Mouse (Mus musculus) kidney, adult 2 months (tissue): Measurements from ENCODE around the gene Copz1. TPM values are rescaled to one million over a fixed set of nuclear protein-coding genes. Genes with fewer than 3 reads are reported as not detected.

Experiments used
- DNase-seq: peaks from one replicate; pipeline ENCODE4 v3.0.0; 2021
- H3K27ac ChIP-seq: fragments of 200-500 bp; 2 replicates; pipeline ENCODE4 v1.5.1; 2012; ENCODE audit warnings: low read depth, low read length, control low read depth, inconsistent platforms; ENCODE audit not compliant: insufficient read depth
- H3K27me3 ChIP-seq: fragments of 200-500 bp; replicated peaks from 2 replicates; pipeline ENCODE4 v1.6.1; 2012; ENCODE audit warnings: mild to moderate bottlenecking, moderate library complexity, low read length, inconsistent platforms; ENCODE audit not compliant: control insufficient read depth, insufficient read depth
- H3K36me3 ChIP-seq: fragments of 200-500 bp; 2 replicates; pipeline ENCODE4 v1.6.1; 2012; ENCODE audit warnings: mild to moderate bottlenecking, moderate library complexity, low read length, inconsistent platforms; ENCODE audit not compliant: control insufficient read depth, insufficient read depth
- H3K4me1 ChIP-seq: fragments of 200-500 bp; 2 replicates; pipeline ENCODE4 v1.6.1; 2011; ENCODE audit warnings: low read length; ENCODE audit not compliant: control insufficient read depth, insufficient read depth
- H3K4me3 ChIP-seq: fragments of 200-500 bp; 2 replicates; pipeline ENCODE4 v1.5.1; 2011; ENCODE audit warnings: mild to moderate bottlenecking, low read depth, low read length, control low read depth; ENCODE audit not compliant: insufficient read depth
- CTCF ChIP-seq: fragments of 200-500 bp; conservative IDR thresholded peaks from 2 replicates; pipeline ENCODE4 v1.5.1; 2011; ENCODE audit warnings: low read depth, mild to moderate bottlenecking, control low read depth, low read length, moderate library complexity, mixed read lengths; ENCODE audit not compliant: insufficient read depth, insufficient read length
- POLR2A ChIP-seq: fragments of 200-500 bp; IDR thresholded peaks from one replicate; pipeline ENCODE4 v1.6.1; 2011; ENCODE audit warnings: low read depth, low read length, control low read depth
- WGBS: fragments of 180-500 bp; shearing (Covaris S2); methylation state at CpG from one replicate; pipeline ENCODE4 v1.1.7; 2018; 5-methylcytosine and 5-hydroxymethylcytosine counted together
- polyA plus RNA-seq: library from polyadenylated mRNA; depleted of rRNA; stranded (reverse); fragments of >200 nt; gene quantifications from 2 replicates; pipeline ENCODE4 v1.2.3, GENCODE M21; 2012

The Copz1 gene
- polyA plus RNA-seq, 1 experiment: 138 TPM

DNA sequence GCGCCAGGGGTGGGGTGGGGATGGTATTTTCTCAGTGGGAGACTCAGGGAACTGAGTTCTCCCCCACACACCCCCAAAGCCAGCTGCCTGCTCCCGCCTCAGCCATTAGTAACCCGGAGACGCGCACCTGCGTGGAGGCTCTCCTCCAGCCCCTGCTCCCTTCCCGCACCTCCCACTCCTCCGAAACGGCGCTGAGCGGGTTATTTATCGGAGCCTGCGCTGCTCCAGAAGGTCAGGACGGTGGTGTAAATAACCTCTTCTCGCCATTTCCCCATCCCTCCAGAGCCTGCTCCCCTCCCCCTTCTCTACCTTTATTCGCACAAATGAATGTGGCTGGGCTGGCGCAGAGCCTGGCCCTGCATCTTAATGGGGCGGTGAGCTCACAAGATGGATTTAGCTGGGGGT, 27.6 kb downstream of the Copz1 start:
- TF ChIP-seq CTCF: no peak
- TF ChIP-seq POLR2A: no peak
- no peak overlapping the region for H3K27ac ChIP-seq
- no peaks in the 10 kb centered on the region for H3K27me3 ChIP-seq
- no peak overlapping the region for H3K4me3 ChIP-seq
- peaks cover 13% of the 10 kb centered on the region for H3K4me1 ChIP-seq
- peak; percentile 27 for DNase-seq
- 57% methylated on average over 18 of the region's 18 CpGs for WGBS
- no peaks in the 10 kb centered on the region for H3K36me3 ChIP-seq

DNA sequence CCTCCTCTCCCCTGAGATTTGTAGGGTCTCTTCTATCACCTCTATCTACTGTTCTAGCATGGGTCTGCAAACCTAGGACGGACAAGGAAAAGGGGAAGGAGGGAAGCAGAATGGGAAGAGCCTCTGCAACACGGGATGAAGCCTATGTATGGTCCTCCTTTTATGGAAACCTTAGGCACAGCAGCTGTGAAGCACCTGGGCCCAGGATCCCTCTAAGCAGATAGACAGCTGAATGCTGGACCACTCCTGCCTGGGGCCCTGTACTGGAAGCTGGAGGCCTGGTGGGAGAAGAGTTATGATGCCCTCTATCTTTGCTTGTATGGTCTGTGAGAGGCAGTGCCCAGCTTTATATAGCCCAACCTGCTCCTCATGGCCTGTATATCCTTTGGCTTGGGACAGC, 28.0 kb downstream of the Copz1 start:
- no peak overlapping the region for H3K27ac ChIP-seq
- H3K27me3 ChIP-seq: no peaks in the 10 kb centered on the region
- peaks cover 13% of the 10 kb centered on the region for H3K4me1 ChIP-seq
- H3K36me3 ChIP-seq: no peaks in the 10 kb centered on the region
- 52% methylated on average over 2 of the region's 2 CpGs for WGBS
- H3K4me3 ChIP-seq: no peak overlapping the region
- no peak for DNase-seq
- no peak for TF ChIP-seq CTCF
- no peak for TF ChIP-seq POLR2A

DNA sequence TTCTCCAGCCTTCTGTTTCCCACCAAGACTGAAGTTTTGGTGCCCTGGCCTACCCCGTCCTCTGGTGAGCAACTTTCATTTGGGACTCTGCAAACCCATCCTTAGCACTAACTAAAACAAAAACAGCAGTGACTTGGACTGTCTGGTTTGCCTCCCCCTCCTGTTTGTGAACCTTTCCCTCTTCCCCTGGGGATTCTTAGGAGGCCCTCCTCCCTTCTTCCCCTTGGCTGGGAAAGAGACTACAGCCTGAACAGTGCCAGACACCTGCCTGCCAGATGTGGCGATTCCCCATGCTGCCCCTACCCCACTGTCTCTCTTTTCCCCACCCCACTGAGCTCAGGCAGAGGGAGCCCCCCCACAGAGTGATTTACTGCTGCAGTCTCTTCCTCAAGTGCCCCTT, 28.5 kb downstream of the Copz1 start:
- no peak overlapping the region for H3K4me3 ChIP-seq
- TF ChIP-seq POLR2A (no peak), CTCF (no peak)
- peaks cover 13% of the 10 kb centered on the region for H3K4me1 ChIP-seq
- no peaks in the 10 kb centered on the region for H3K36me3 ChIP-seq
- H3K27me3 ChIP-seq: no peaks in the 10 kb centered on the region
- WGBS: 68% methylated on average over 2 of the region's 2 CpGs
- no peak for DNase-seq
- H3K27ac ChIP-seq: no peak overlapping the region

DNA sequence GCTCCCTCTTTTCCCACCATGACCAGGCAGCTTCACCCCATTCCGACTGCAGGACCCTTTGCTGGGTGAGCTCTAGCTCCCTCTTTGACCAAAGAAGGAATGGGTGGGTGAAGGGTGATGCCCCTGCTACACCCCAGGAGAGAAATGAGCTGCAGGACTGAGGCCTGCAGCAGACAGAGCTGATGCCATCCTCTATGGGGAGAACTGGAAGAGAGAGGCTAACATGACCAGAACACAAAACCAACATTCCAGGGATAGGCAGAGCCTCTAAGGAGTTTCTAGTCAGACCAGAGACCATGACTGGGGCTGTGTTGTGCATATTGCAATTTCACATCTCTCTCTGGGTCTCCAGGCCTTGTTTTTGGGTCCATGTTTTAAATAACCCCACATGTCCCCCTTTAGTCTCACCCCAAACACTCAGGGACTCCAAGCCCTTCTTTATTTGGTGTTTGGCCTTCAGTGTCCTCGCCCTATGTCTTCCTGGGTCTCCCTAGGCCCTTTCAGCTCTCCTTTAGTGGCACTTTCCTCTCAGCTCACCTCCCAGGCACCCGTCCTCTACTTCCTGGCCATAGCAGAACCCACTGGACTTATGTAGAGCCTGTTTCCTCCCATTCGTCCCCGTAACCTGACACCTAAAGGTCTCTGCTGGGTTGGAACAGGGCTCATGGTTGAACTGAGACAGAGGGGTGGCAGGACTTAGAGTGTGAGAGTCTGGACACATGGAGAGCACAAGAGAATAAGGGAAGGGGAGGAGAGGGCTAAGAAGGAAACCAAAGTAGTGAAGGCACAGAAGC, 29.2 kb downstream of the Copz1 start:
- H3K4me1 ChIP-seq: peaks cover 20% of the 10 kb centered on the region
- H3K36me3 ChIP-seq: no peaks in the 10 kb centered on the region
- TF ChIP-seq CTCF (no peak), POLR2A (no peak)
- H3K4me3 ChIP-seq: no peak overlapping the region
- no peak overlapping the region for H3K27ac ChIP-seq
- DNase-seq: no peak
- 57% methylated on average over 5 of the region's 5 CpGs for WGBS
- H3K27me3 ChIP-seq: no peaks in the 10 kb centered on the region

DNA sequence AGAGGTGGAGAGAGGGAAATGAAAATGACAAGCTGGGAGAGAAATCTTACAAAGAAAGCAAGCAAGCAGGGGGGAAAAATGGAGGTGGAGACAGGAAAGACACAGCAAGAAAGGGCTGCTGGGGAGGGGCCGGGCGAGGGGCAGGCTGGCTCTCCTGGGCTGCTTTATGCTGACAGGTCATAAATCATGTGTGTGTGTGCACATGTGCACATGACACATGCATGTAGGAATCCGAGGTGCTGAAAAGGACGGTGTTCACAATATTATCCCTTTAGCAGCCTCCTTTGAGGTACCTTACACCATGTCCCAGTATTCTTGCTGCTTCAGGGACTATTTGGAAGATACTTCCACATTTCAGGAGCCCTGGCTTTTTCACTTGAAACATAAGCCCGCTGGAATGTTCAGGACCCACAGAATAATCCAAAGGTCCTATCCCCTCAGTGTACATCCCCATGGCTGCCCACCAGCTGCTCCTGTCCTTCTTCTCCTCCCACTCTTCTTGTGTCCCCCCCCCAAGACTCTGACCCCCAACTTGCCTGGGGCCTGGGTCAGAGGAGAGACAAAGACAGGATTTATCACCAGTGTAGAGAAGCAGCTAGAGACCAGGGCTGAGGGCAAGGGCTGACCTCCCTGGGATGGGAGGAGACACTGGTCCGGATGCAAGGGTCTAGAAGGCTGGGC, 30.0 kb downstream of the Copz1 start:
- TF ChIP-seq CTCF (no peak), POLR2A (no peak)
- DNase-seq: no peak
- no peaks in the 10 kb centered on the region for H3K36me3 ChIP-seq
- H3K27me3 ChIP-seq: no peaks in the 10 kb centered on the region
- no peak overlapping the region for H3K27ac ChIP-seq
- peaks cover 25% of the 10 kb centered on the region for H3K4me1 ChIP-seq
- 57% methylated on average over 6 of the region's 6 CpGs for WGBS
- no peak overlapping the region for H3K4me3 ChIP-seq

DNA sequence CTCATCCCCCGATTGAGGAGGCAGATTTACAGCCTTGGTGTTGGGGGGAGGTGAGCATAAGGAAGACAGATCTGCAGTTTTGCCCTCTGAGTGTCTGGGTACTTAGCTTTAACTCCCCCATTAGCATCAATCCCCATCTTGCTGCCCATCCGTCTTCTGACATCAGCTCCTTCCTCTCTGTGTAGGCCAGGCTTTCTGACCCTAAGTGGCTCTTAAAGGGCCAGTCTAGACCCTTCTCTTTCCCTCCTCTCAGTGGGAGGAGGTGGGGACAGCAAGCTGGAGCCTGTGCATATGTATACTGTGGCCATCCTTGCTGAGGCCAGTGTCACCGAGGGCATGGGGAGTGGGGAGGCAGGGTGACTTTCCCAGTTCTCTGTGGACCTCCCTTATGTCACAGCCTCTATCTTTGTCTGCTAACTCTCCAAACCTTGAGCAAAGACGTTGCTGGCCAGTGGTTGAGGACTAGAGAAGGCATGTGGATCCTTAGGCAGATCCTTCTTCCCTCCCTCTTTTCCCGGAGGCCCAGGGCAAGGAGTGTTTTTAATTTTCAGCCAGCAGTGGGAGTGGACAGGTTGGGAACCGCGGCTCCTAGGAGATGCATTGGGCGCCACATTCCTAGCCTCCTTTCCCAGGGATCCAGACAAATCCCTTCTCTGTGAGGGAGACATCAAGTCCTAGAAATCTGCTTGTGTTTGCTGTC, 31.6 kb downstream of the Copz1 start:
- Histone ChIP-seq H3K4me1 (peaks cover 33% of the 10 kb centered on the region), H3K4me3 (peak overlapping the region; percentile 46; the same call in 1 of the 2 replicates), H3K27ac (peak overlapping the region; percentile 67), H3K36me3 (no peaks in the 10 kb centered on the region), H3K27me3 (no peaks in the 10 kb centered on the region)
- no peak for TF ChIP-seq CTCF
- TF ChIP-seq POLR2A: no peak
- peak; percentile 52 for DNase-seq
- 15% methylated on average over 8 of the region's 8 CpGs for WGBS

DNA sequence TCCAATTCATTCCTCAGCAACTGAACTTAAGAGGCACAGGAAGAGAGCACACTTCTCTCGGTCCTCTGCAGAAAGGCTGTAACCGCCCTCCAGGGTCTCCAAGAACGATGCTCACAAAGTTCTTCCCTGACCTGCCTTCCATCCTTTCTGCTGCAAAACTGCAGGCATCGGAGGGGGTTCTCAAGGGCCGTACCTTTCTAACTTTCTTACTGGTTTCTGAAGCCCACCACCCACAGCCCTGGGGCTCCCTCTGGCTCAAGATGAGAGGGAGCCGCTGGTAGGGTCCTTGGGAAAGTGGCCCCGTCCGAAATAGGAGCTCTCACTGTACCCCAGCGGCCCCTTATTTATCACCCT, 32.1 kb downstream of the Copz1 start:
- no peaks in the 10 kb centered on the region for H3K36me3 ChIP-seq
- WGBS: under 1% methylated on average over 9 of the region's 9 CpGs
- peak overlapping the region; percentile 67 for H3K27ac ChIP-seq
- TF ChIP-seq CTCF (no peak), POLR2A (no peak)
- H3K27me3 ChIP-seq: no peaks in the 10 kb centered on the region
- peak overlapping the region; percentile 46 for H3K4me3 ChIP-seq
- no peak for DNase-seq
- peaks cover 33% of the 10 kb centered on the region for H3K4me1 ChIP-seq
